ENCODE assay signal across 8 mouse cellular contexts in the genomic region with DNA sequence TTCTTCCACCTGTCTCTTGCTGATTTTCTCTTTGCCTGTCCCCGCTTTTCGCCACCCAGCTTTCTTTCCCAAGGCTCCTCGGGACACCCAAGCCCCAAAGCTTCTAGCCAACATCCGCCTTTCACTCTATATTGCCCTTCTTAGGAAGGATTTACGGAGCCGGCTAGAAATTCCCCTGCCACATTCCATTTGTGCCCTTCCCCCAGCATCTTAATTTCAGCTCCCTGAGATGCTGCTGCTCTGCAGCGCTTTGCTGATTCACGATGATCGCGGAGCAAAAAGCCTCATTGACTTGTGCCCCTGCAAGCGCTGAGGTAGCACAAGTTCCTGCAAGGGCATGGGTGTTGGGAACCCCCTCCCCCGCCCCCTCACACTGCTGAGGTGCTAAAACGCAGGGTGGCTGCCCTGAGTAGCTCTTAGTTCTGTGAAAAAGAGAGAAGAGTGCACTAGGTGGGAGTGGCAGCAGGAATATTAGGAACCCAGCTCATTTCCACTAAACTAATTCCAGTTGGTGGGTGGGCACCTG. TPM values are rescaled to one million over a fixed set of nuclear protein-coding genes. Genes with fewer than 3 reads are reported as not detected.
A peak's percentile ranks its signal among the peaks of the same experiment; 100 is the strongest.
DNase-seq lines count a peak whose midpoint lies in the region; ATAC-seq lines count a peak whose summit lies in the region.

No protein-coding gene starts in this region.

- no peak overlapping the region for H3K9ac ChIP-seq in forebrain, embryonic 11.5 days (ENCODE audit: low read length)
- no peak overlapping the region for H3K9ac ChIP-seq in midbrain, embryonic 14.5 days (replicated peaks; ENCODE audit: low read length)

- no peaks in the 10 kb centered on the region for H3K36me3 ChIP-seq in heart, embryonic 10.5 days
- no peaks in the 10 kb centered on the region for H3K36me3 ChIP-seq in forebrain, embryonic 11.5 days (ENCODE audit: control insufficient read depth, insufficient read depth, low read length)
- no peaks in the 10 kb centered on the region for H3K36me3 ChIP-seq in midbrain, embryonic 14.5 days (ENCODE audit: control insufficient read depth, insufficient read depth, low read length)

- no peak overlapping the region for H3K27ac ChIP-seq in heart, embryonic 10.5 days
- H3K27ac ChIP-seq in forebrain, embryonic 11.5 days (ENCODE audit: low read depth, low read length) = no peak overlapping the region
- no peak overlapping the region for H3K27ac ChIP-seq in midbrain, embryonic 14.5 days (replicated peaks; ENCODE audit: low read depth, low read length)

- no peaks in the 10 kb centered on the region for H3K4me1 ChIP-seq in heart, embryonic 10.5 days
- no peaks in the 10 kb centered on the region for H3K4me1 ChIP-seq in forebrain, embryonic 11.5 days (replicated peaks; ENCODE audit: control insufficient read depth, insufficient read depth, low read length)
- no peaks in the 10 kb centered on the region for H3K4me1 ChIP-seq in midbrain, embryonic 14.5 days (ENCODE audit: control insufficient read depth, insufficient read depth, low read length)

- peak overlapping the region; percentile 33; the same call in 1 of the 2 replicates for H3K4me3 ChIP-seq in heart, embryonic 10.5 days
- peak overlapping the region; percentile 2; the same call in 1 of the 2 replicates for H3K4me3 ChIP-seq in forebrain, embryonic 11.5 days (ENCODE audit: low read depth, low read length)
- peak overlapping the region; percentile 19 for H3K4me3 ChIP-seq in midbrain, embryonic 14.5 days (replicated peaks; ENCODE audit: low read depth, low read length)

- no peaks in the 10 kb centered on the region for H3K9me3 ChIP-seq in heart, embryonic 10.5 days
- no peaks in the 10 kb centered on the region for H3K9me3 ChIP-seq in forebrain, embryonic 11.5 days (ENCODE audit: control insufficient read depth, low read length)
- H3K9me3 ChIP-seq in midbrain, embryonic 14.5 days (ENCODE audit: control insufficient read depth, low read length) = no peaks in the 10 kb centered on the region

- no peak for ATAC-seq in forebrain, embryonic 11.5 days (replicated peaks; ENCODE audit: low FRiP score)
- no peak for ATAC-seq in midbrain, embryonic 14.5 days (ENCODE audit: low FRiP score, low TSS enrichment)

- H3K27me3 ChIP-seq in heart, embryonic 10.5 days (ENCODE audit: insufficient read depth, poor library complexity, severe bottlenecking) = peaks cover 57% of the 10 kb centered on the region
- peaks cover 23% of the 10 kb centered on the region for H3K27me3 ChIP-seq in forebrain, embryonic 11.5 days (ENCODE audit: control insufficient read depth, insufficient read depth, low read length)
- no peaks in the 10 kb centered on the region for H3K27me3 ChIP-seq in midbrain, embryonic 14.5 days (ENCODE audit: control insufficient read depth, insufficient read depth, low read length)

- intact Hi-C loops in heart, postnatal 36 days (cut with DNase I) = no loop called here

- WGBS in heart, embryonic 10.5 days = 10% methylated on average over 13 of the region's 13 CpGs
- 10% methylated on average over 13 of the region's 13 CpGs for WGBS in forebrain, embryonic 11.5 days
- WGBS in midbrain, embryonic 14.5 days = 12% methylated on average over 13 of the region's 13 CpGs

- no peak for DNase-seq in heart, embryonic 10.5 days (ENCODE audit: low spot score)
- DNase-seq in heart, postnatal 36 days = no peak
- peak; percentile 45 for DNase-seq in Muller cell, postnatal 12 days (ENCODE audit: inconsistent ontology term)
- peak; percentile 47 for DNase-seq in forebrain, embryonic 11.5 days (ENCODE audit: low spot score)
- DNase-seq in midbrain, embryonic 14.5 days = peak; percentile 47
- DNase-seq in ovary, adult 18-20 months (ENCODE audit: low spot score) = no peak
- DNase-seq in adipocyte (ENCODE audit: low spot score) = no peak
- DNase-seq in ovary, postnatal 10 days (ENCODE audit: low spot score) = no peak

- peak overlapping the region; percentile 11; the same call in 1 of the 2 replicates for H3K4me2 ChIP-seq in forebrain, embryonic 11.5 days (ENCODE audit: low read depth, low read length, severe bottlenecking)
- H3K4me2 ChIP-seq in midbrain, embryonic 14.5 days (ENCODE audit: low read length) = peak overlapping the region; percentile 46

RNA-seq across cellular contexts. Expression of a gene that starts 1.2 kb away (rescaled TPM):
- polyA plus RNA-seq in heart, embryonic 10.5 days (2016; fragmentation: Nextera tagmentation; extraction: Ambion mirVana) = not detected in 2 replicates
- not detected for total RNA-seq in heart, postnatal 36 days (2021)
- polyA plus RNA-seq in forebrain, embryonic 11.5 days (2014; fragmentation: Nextera tagmentation; extraction: Ambion mirVana) = not detected in 2 replicates
- 0.22 and 0.57 TPM in 2 replicates for polyA plus RNA-seq in midbrain, embryonic 14.5 days (2014; fragmentation: Nextera tagmentation; extraction: Ambion mirVana)

RNA-seq across cellular contexts. Expression of a gene that starts 2.1 kb away (rescaled TPM):
- 0.12 and 0.34 TPM in 2 replicates for polyA plus RNA-seq in heart, embryonic 10.5 days (2016; fragmentation: Nextera tagmentation; extraction: Ambion mirVana)
- total RNA-seq in heart, postnatal 36 days (2021) = under 1 TPM; 0.11 to 0.14 TPM
- 0.55 and 0.72 TPM in 2 replicates for polyA plus RNA-seq in forebrain, embryonic 11.5 days (2014; fragmentation: Nextera tagmentation; extraction: Ambion mirVana)
- 15.7 and 17.6 TPM in 2 replicates for polyA plus RNA-seq in midbrain, embryonic 14.5 days (2014; fragmentation: Nextera tagmentation; extraction: Ambion mirVana)

Comparison
In these comparisons a context has a peak if more than half of its experiments do, and no peak if none do; other contexts are left out.
1. DNase-seq: peak in Muller cell, postnatal 12 days (single experiment), forebrain, embryonic 11.5 days (single experiment) and midbrain, embryonic 14.5 days (single experiment); none in heart, embryonic 10.5 days (single experiment), heart, postnatal 36 days (0 of 2), ovary, adult 18-20 months (single experiment), adipocyte (single experiment) and ovary, postnatal 10 days (single experiment).
2. Peak in every context shown above with its lines, with median percentiles within 50 percentile points of each other: H3K4me3 ChIP-seq.